In genomic region chr1:151619281-151619711, GRCm38 (mm10) we compare ENCODE assay signal across 18 mouse cellular contexts. TPM values are rescaled to one million over a fixed set of nuclear protein-coding genes. Genes with fewer than 3 reads are reported as not detected.
DNase-seq lines count a peak whose midpoint lies in the region; ATAC-seq and TF ChIP-seq lines count a peak whose summit lies in the region.
"Had no signal": no experiment of that assay in that cellular context is flagged by ENCODE, and none has a peak within 500 bp of the region (broad histone marks: within the 10 kb centered on the region; RNA-seq: fewer than 3 reads in every experiment).

No protein-coding gene starts in this region.

- peak; percentile 51; the same call in 1 of the 2 replicates for TF ChIP-seq EP300 in lung, postnatal 0 days (IDR thresholded peaks at IDR 0.05)

- DNase-seq in adrenal gland, adult 8-10 months, result peak; percentile 48
- DNase-seq in adrenal gland, adult 18-20 months (ENCODE audit: low spot score in 2 of 2), result no peak
- peak; percentile 34 for DNase-seq in kidney, adult 2 months
- DNase-seq in kidney, postnatal 4 days, result no peak
- DNase-seq in lung, postnatal 0 days (ENCODE audit: low spot score), result peak; percentile 46
- DNase-seq in lung, adult 2 months, result no peak
- no peak for DNase-seq in frontal cortex, postnatal 10 days (ENCODE audit: low spot score in 2 of 2)
- DNase-seq in gastrocnemius, postnatal 14 days, result no peak
- DNase-seq: cerebellum, adult 11 months; cerebellum, postnatal 14 days; thymus, adult 18-20 months had no signal

- 32% methylated on average over 8 of the region's 8 CpGs for WGBS in kidney, adult 2 months
- WGBS in lung, postnatal 0 days, result 42% methylated on average over 8 of the region's 8 CpGs
- WGBS in lung, adult 2 months, result 32% methylated on average over 8 of the region's 8 CpGs

- H3K4me2 ChIP-seq in lung, postnatal 0 days (replicated peaks; ENCODE audit: low read depth, low read length), result no peak overlapping the region
- H3K4me2 ChIP-seq: limb, embryonic 12.5 days; lung, embryonic 15.5 days; midbrain, embryonic 15.5 days had no signal

- intact Hi-C loops in gastrocnemius, postnatal 14 days (cut with DNase I; ENCODE audit: low total_unique reads), result no loop called here

- H3K4me3 ChIP-seq in kidney, adult 2 months (ENCODE audit: insufficient read depth, low read depth, low read length), result no peak overlapping the region
- no peak overlapping the region for H3K4me3 ChIP-seq in lung, postnatal 0 days (ENCODE audit: low read depth, low read length)
- H3K4me3 ChIP-seq in lung, adult 2 months (replicated peaks; ENCODE audit: extremely low read depth, low read depth, low read length), result no peak overlapping the region
- H3K4me3 ChIP-seq: hindbrain, embryonic 10.5 days; limb, embryonic 12.5 days; lung, embryonic 15.5 days; megakaryocyte, embryonic 14.5 days; midbrain, embryonic 15.5 days had no signal

- peaks cover 16% of the 10 kb centered on the region; the same call in 1 of the 2 replicates for H3K4me1 ChIP-seq in kidney, adult 2 months (ENCODE audit: control insufficient read depth, insufficient read depth, low read length)
- H3K4me1 ChIP-seq in lung, postnatal 0 days (ENCODE audit: insufficient read depth, low read depth, low read length), result no peaks in the 10 kb centered on the region
- peaks cover 12% of the 10 kb centered on the region for H3K4me1 ChIP-seq in lung, adult 2 months (ENCODE audit: control insufficient read depth, insufficient read depth, low read length)
- H3K4me1 ChIP-seq: hindbrain, embryonic 10.5 days; limb, embryonic 12.5 days; midbrain, embryonic 15.5 days had no signal

- peak overlapping the region; percentile 43; the same call in 1 of the 2 replicates for H3K27ac ChIP-seq in kidney, adult 2 months (ENCODE audit: insufficient read depth, low read depth, low read length)
- H3K27ac ChIP-seq in lung, postnatal 0 days (ENCODE audit: low read length), result no peak overlapping the region
- H3K27ac ChIP-seq: hindbrain, embryonic 10.5 days; limb, embryonic 12.5 days; lung, embryonic 15.5 days; midbrain, embryonic 15.5 days had no signal

- peak; percentile 71 for ATAC-seq in lung, postnatal 0 days
- ATAC-seq: inflammation-experienced regulatory T-cells, adult 6 months; midbrain, embryonic 15.5 days had no signal

- H3K36me3 ChIP-seq in kidney, adult 2 months (ENCODE audit: control insufficient read depth, insufficient read depth, low read length), result no peaks in the 10 kb centered on the region
- H3K36me3 ChIP-seq in lung, postnatal 0 days (ENCODE audit: insufficient read depth, low read length), result no peaks in the 10 kb centered on the region
- H3K36me3 ChIP-seq: hindbrain, embryonic 10.5 days; limb, embryonic 12.5 days; lung, embryonic 15.5 days; midbrain, embryonic 15.5 days had no signal

- H3K27me3 ChIP-seq in kidney, adult 2 months (replicated peaks; ENCODE audit: control insufficient read depth, insufficient read depth, low read length), result no peaks in the 10 kb centered on the region
- H3K27me3 ChIP-seq in lung, postnatal 0 days (replicated peaks; ENCODE audit: insufficient read depth, low read length), result no peaks in the 10 kb centered on the region
- H3K27me3 ChIP-seq: CH12.LX; limb, embryonic 12.5 days; lung, embryonic 15.5 days; midbrain, embryonic 15.5 days had no signal

- H3K9me3 ChIP-seq in lung, postnatal 0 days (ENCODE audit: low read length), result no peaks in the 10 kb centered on the region
- H3K9me3 ChIP-seq: hindbrain, embryonic 10.5 days; limb, embryonic 12.5 days; lung, embryonic 15.5 days; midbrain, embryonic 15.5 days had no signal

- TF ChIP-seq POLR2A in kidney, adult 2 months (IDR thresholded peaks at IDR 0.05; ENCODE audit: low read depth, low read length), result no peak
- TF ChIP-seq POLR2A in lung, adult 2 months (IDR thresholded peaks at IDR 0.05; ENCODE audit: borderline replicate concordance, extremely low read depth, low read depth, low read length), result no peak

- TF ChIP-seq CTCF in kidney, adult 2 months (conservative IDR thresholded peaks at IDR 0.05; ENCODE audit: insufficient read depth, insufficient read length, low read depth, low read length), result no peak
- TF ChIP-seq CTCF in lung, postnatal 0 days (IDR thresholded peaks at IDR 0.05), result no peak
- no peak for TF ChIP-seq CTCF in lung, adult 2 months (IDR thresholded peaks at IDR 0.05; ENCODE audit: insufficient read depth, low read length)

- no peak overlapping the region for H3K9ac ChIP-seq in lung, postnatal 0 days (replicated peaks; ENCODE audit: low read depth)
- H3K9ac ChIP-seq: limb, embryonic 12.5 days; lung, embryonic 15.5 days; midbrain, embryonic 15.5 days had no signal

RNA-seq across cellular contexts. Expression of gene Fam129a, which starts 48.3 kb away (rescaled TPM):
- 100 to 1,000 TPM in 2 of 4 experiments, 10 to 100 TPM in 2; 83.7 to 130 (median 96.0) TPM for total RNA-seq in adrenal gland, adult 8-10 months (2022)
- total RNA-seq in adrenal gland, adult 18-20 months (2021), result 100 to 1,000 TPM; 124 to 180 TPM
- 5.7 and 5.8 TPM in 2 replicates for polyA plus RNA-seq in kidney, adult 2 months (2012; rRNA removed)
- 12.9 and 13.1 TPM in 2 replicates for polyA plus RNA-seq in lung, postnatal 0 days (2015; fragmentation: Nextera tagmentation; extraction: Ambion mirVana)
- 14.7 and 22.4 TPM in 2 replicates for polyA plus RNA-seq in lung, adult 2 months (2012; rRNA removed)
- total RNA-seq in gastrocnemius, postnatal 14 days (2021), result 10 to 100 TPM; 25.0 to 29.4 TPM

Comparison
In these comparisons a context has a peak if more than half of its experiments do, and no peak if none do; other contexts are left out.
1. DNase-seq: peak in adrenal gland, adult 8-10 months (single experiment), kidney, adult 2 months (single experiment) and lung, postnatal 0 days (single experiment); none in adrenal gland, adult 18-20 months (0 of 2), kidney, postnatal 4 days (0 of 2), lung, adult 2 months (single experiment), frontal cortex, postnatal 10 days (0 of 2) and gastrocnemius, postnatal 14 days (single experiment).